Mouse (Mus musculus) left cerebral cortex, postnatal 36 days (tissue): ENCODE measurements around the gene Lexm. TPM values are rescaled to one million over a fixed set of nuclear protein-coding genes. Genes with fewer than 3 reads are reported as not detected.

Experiments
- DNase-seq, 2 experiments: peaks; one replicate each; pipeline ENCODE4 v3.0.0; 2021 to 2022; ENCODE audit warnings: low spot score in 2 of 2, mixed read lengths in 1 of 2
- intact Hi-C: fragments of 180-260 bp; cut with DNase I; formaldehyde crosslinking; loops from one replicate; pipeline ENCODE4 v1.15.1; 2025
- total RNA-seq, 2 experiments: library from RNA; stranded (reverse); gene quantifications; 2 replicates each; pipeline ENCODE4 v1.2.3; 2021

The Lexm gene
- total RNA-seq, 2 experiments from 2014 or later: not detected

- DNase-seq: no peak
- intact Hi-C loops: no loop called here
These were observed 59.1 kb downstream of the Lexm start for GRCm38 (mm10) chr4:106557978-106558377.

DNA sequence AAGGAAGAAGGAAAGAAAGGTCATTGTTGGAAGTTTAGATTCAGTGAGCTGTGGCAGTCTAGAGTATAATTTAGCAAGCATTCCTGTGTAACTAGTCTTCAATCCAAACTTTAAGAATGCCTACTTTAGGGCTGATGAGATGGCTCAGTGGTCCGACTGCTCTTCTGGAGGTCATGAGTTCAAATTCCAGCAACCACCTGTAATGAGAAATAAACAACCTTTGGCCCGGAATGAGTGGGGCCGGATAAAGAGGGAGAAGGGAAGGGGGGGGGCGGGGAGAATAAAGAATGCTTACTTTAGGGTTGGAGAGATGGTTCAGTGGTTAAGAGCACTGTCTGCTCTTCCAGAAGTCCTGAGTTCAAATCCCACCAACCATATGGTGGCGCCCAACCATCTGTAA, 59.8 kb downstream of the Lexm start:
- intact Hi-C loops: no loop called here
- no peak for DNase-seq

DNA sequence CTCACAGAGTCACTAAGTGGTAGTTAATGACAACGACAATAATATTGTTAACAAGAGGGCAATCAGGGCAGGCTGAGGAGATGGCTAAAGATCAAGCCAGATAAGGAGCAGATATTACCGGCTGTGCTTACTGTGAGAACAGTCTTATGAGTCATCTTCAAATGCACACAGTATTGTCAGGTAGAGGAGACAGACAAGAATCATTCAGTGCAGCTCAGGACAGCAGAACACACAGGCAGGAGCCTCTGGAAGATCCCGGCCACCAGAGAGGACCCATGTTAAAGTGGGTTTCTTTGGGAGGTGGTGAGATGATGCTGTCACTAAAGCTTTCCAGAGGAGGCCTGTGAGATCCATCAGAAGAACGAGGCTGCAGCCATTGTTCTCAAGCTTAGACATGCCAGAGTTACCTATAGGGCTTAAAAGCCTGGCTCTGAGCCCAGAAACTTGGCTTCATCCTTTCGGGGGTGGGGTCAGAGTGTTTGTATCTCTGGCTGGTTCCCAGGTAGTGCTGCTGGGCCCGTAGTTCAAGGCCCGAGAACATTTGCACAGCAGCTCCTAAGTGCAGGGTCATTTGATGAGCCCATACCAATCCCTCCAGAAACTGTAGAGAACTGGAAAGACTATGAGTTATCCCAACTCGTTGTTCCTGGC, 66.4 kb downstream of the Lexm start:
- DNase-seq: no peak
- intact Hi-C loops: no loop called here

- intact Hi-C loops: no loop called here
- DNase-seq: no peak
These were observed 68.9 kb downstream of the Lexm start for GRCm38 (mm10) chr4:106548113-106548512.

GRCm38 (mm10) chr4:106546896-106547295, 70.1 kb downstream of the Lexm start:
- intact Hi-C loops: no loop called here
- DNase-seq: no peak

GRCm38 (mm10) chr4:106545817-106546373, 71.1 kb downstream of the Lexm start:
- intact Hi-C loops: no loop called here
- DNase-seq: no peak

- intact Hi-C loops: no loop called here
- DNase-seq: no peak
These were observed 74.8 kb downstream of the Lexm start for GRCm38 (mm10) chr4:106542211-106542610.

DNA sequence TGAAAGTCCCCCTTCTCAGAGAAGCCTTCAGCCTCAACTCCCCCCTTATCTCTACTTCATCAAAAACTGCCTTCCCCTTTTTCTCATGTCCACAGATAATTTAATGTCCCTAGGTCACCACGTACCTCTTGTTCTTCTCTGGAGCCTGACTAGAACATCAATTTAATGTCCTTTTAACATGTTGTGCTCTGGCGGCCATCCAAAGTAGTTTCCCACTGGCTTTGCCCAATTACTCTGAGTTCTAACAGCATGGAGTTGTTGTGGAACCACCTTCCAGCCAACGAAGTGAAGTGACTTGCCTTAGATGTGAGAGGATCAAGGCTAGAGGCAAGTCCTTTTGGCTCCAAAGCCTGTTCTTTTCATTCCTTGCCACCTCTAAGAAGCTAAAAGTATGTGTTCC, 75.5 kb downstream of the Lexm start:
- no peak for DNase-seq
- intact Hi-C loops: no loop called here

Other genes with a start within 250 kb of the Lexm start
- gene Pcsk9, start 152.9 kb downstream of the Lexm start, total RNA-seq: 1 to 10 TPM; 3.6 to 3.7 TPM
- gene Bsnd, start 125.0 kb downstream of the Lexm start, total RNA-seq: not detected
- gene Dhcr24, start 56.2 kb downstream of the Lexm start, total RNA-seq: 100 to 1,000 TPM in 1 of 2 experiments, 10 to 100 TPM in 1; 83.0 to 106 TPM
- 1 to 10 TPM; 1.0 to 1.7 TPM for gene Ttc22, start 5.2 kb upstream of the Lexm start, total RNA-seq
- gene Pars2, start 33.8 kb upstream of the Lexm start, total RNA-seq: 1 to 10 TPM; 5.6 to 5.8 TPM
- 10 to 100 TPM; 40.4 to 47.7 TPM for gene Ttc4, start 61.7 kb upstream of the Lexm start, total RNA-seq
- gene Mroh7, start 113.7 kb upstream of the Lexm start, total RNA-seq: 1 to 10 TPM; 2.2 to 4.1 TPM
- gene Fam151a, start 116.6 kb upstream of the Lexm start, total RNA-seq: not detected
- gene Acot11, start 187.8 kb upstream of the Lexm start, total RNA-seq: 10 to 100 TPM; 43.0 to 51.2 TPM